Mouse (Mus musculus): Measurements from ENCODE around the gene Tent5b. TPM values are rescaled to one million over a fixed set of nuclear protein-coding genes. Genes with fewer than 3 reads are reported as not detected.

Gene Tent5b
- polyA plus RNA-seq, 1 experiment from 2014 or later = 1.6 TPM

DNA sequence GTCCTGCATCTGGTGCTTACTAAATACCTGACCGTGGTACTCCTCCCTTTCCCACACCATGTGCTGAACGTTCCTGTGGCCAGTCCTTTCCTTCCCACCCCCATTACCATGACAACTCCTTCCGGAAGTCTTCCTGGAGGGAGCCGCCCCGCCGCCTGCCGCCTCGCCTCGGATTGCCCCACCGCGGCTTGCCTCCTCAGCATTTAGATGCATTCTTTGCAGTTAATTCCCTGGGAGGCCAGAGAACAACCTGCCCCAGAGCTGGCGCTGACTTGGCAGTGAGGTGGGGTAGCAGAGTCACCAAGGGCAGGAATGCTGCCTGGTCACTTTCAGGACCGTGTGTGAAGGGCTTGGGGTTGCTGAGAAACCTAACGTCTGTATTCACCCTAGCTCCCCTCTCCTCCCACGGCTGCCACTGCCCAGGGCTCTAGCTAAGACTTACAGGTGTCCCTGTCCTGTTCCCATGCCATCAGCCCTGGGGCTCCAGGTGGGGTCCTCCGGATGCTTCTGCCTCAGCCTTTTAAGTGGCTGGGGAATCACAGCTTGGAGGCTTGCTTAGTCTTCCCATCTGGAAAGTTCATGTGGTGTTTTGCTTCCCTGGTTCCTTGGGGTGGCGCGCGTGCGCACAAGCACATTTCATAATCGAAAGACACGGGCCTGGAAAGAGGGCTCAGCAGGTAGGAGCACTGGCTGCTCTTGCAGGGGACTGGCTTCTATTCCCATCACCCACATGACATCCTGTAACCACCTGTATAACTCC lies 4.5 kb downstream of the Tent5b start:
- Histone ChIP-seq H3K4me3 (ENCODE audit: low read length) (peak overlapping the region; percentile 12; the same call in 1 of the 2 replicates), H3K9ac (replicated peaks; ENCODE audit: low read length) (peak overlapping the region; percentile 42), H3K4me1 (ENCODE audit: insufficient read depth, low read length) (peaks cover 25% of the 10 kb centered on the region), H3K4me2 (replicated peaks; ENCODE audit: low read depth, low read length) (peak overlapping the region; percentile 39), H3K27ac (ENCODE audit: low read length) (peak overlapping the region; percentile 40), H3K36me3 (ENCODE audit: insufficient read depth, low read length) (no peaks in the 10 kb centered on the region), H3K9me3 (ENCODE audit: low read length) (no peaks in the 10 kb centered on the region), H3K27me3 (ENCODE audit: insufficient read depth, low read length) (peaks cover 29% of the 10 kb centered on the region)
- peak; percentile 40; the same call in 1 of the 2 replicates for ATAC-seq (ENCODE audit: low FRiP score, low TSS enrichment)
- 11% methylated on average over 22 of the region's 22 CpGs for WGBS

DNA sequence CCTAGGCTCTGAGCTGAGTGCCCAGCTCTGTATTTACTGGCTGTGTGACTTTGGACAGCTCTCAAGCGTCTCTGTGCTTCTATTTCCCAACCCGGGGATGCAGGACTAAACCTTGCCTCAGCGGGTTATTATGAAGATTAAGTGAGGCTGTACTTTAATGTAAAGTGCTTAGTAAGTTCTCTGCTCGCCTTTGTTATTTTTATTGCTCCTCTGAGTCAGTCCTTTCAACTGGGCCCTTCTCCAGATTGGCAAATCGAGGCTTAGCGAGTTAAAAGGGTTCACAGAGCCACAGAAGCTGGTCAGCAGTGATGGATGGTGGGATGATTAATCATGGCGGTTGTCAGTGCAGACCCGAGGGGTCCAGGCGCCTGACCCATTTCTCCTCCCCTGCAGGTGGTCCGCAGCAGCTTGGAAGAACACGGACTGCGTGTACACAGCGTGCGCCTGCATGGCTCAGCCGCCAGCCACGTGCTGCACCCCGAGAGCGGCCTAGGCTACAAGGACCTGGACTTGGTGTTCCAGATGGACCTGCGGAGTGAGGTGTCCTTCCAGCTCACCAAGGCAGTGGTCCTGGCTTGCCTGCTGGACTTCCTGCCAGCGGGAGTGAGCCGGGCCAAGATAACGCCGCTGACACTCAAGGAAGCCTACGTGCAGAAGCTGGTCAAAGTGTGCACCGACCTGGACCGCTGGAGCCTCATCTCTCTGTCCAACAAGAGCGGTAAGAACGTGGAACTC lies 5.9 kb downstream of the Tent5b start:
- H3K4me3 ChIP-seq (ENCODE audit: low read length) = no peak overlapping the region
- H3K9me3 ChIP-seq (ENCODE audit: low read length) = no peaks in the 10 kb centered on the region
- ATAC-seq (ENCODE audit: low FRiP score, low TSS enrichment) = no peak
- H3K27me3 ChIP-seq (ENCODE audit: insufficient read depth, low read length) = peaks cover 20% of the 10 kb centered on the region
- no peaks in the 10 kb centered on the region for H3K36me3 ChIP-seq (ENCODE audit: insufficient read depth, low read length)
- H3K4me1 ChIP-seq (ENCODE audit: insufficient read depth, low read length) = peaks cover 18% of the 10 kb centered on the region
- H3K27ac ChIP-seq (ENCODE audit: low read length) = no peak overlapping the region
- no peak overlapping the region for H3K9ac ChIP-seq (replicated peaks; ENCODE audit: low read length)
- 84% methylated on average over 28 of the region's 28 CpGs for WGBS
- H3K4me2 ChIP-seq (replicated peaks; ENCODE audit: low read depth, low read length) = no peak overlapping the region

DNA sequence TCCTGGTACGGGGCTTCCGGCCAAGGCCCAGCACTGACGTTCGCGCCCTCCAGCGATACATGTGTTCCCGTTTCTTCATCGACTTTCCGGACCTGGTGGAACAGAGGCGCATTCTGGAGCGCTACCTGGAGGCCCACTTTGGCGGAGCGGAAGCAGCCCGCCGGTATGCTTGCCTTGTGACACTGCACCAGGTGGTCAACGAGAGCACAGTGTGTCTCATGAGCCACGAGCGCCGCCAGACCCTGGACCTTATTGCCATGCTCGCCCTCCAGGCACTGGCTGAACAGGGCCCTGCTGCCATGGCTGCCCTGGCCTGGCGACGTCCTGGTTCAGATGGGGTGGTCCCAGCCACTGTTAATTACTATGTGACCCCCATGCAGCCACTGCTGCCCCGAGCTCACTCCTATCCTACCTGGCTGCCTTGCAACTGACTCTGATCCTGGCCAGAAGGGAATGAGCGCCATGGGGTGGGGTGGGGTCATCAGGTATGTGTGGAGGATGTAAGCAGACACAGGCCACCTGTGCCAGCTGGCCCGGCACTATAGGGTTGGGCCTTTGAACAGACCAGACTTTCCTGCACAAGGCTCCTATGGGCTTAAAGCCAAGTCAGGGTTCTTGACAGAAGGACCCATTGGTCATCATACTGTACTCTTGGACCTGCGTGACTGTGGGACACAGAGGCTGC lies 6.9 kb downstream of the Tent5b start:
- WGBS = 95% methylated on average over 26 of the region's 26 CpGs
- no peak overlapping the region for H3K4me2 ChIP-seq (replicated peaks; ENCODE audit: low read depth, low read length)

DNA sequence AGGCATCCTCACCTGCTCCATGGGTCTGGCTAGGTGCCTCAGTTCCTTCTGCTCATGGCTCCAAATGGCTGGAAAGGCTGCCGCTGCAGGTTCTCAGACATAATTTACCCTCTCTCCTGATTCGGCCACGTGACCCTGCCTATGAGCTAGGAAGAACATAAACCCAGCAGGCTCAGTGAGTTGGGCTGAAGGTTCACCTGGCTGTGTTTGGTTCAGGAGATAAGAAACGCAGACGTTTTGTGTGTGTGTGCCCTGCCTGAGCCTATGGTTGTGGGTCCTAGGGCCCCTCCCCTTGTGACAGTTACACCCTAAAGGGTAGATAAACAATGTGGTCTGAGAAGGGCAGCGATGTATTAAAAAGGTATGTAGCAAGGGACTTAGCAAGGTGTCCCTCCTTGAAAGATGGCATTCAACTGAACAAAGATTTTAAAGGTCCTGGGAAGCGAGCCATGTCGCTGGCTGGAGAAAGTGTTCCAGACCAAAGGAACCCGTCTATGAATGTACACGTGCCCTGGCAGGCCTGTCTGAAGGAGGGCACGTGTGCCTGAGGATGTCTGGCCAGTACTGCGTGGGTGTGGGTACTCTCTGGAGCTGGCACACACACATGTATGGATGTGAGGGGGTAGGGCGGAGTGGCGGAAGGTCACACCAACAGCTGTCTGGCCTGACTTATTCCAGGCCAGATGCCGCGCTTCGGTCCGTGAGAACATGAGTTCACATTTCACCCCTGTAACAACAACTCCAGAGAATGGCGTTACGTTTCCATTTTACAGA lies 8.9 kb downstream of the Tent5b start:
- Histone ChIP-seq H3K27ac (ENCODE audit: low read length) (0 out of 2 replicates have a peak overlapping the region, but pooled peaks have one; percentile 6), H3K4me2 (replicated peaks; ENCODE audit: low read depth, low read length) (no peak overlapping the region), H3K4me1 (ENCODE audit: insufficient read depth, low read length) (peaks cover 21% of the 10 kb centered on the region), H3K9me3 (ENCODE audit: low read length) (no peaks in the 10 kb centered on the region), H3K4me3 (ENCODE audit: low read length) (no peak overlapping the region), H3K36me3 (ENCODE audit: insufficient read depth, low read length) (no peaks in the 10 kb centered on the region), H3K27me3 (ENCODE audit: insufficient read depth, low read length) (peaks cover 2% of the 10 kb centered on the region; the same call in 1 of the 2 replicates), H3K9ac (replicated peaks; ENCODE audit: low read length) (no peak overlapping the region)
- ATAC-seq (ENCODE audit: low FRiP score, low TSS enrichment) = no peak
- 60% methylated on average over 20 of the region's 20 CpGs for WGBS

More for the DNA sequence above, 6.9 kb downstream of the Tent5b start:
- Histone ChIP-seq H3K27ac (ENCODE audit: low read length) (no peak overlapping the region), H3K27me3 (ENCODE audit: insufficient read depth, low read length) (peaks cover 12% of the 10 kb centered on the region; the same call in 1 of the 2 replicates), H3K4me3 (ENCODE audit: low read length) (no peak overlapping the region), H3K4me1 (ENCODE audit: insufficient read depth, low read length) (peaks cover 20% of the 10 kb centered on the region), H3K36me3 (ENCODE audit: insufficient read depth, low read length) (no peaks in the 10 kb centered on the region), H3K9me3 (ENCODE audit: low read length) (no peaks in the 10 kb centered on the region), H3K9ac (replicated peaks; ENCODE audit: low read length) (no peak overlapping the region)
- no peak for ATAC-seq (ENCODE audit: low FRiP score, low TSS enrichment)

DNA sequence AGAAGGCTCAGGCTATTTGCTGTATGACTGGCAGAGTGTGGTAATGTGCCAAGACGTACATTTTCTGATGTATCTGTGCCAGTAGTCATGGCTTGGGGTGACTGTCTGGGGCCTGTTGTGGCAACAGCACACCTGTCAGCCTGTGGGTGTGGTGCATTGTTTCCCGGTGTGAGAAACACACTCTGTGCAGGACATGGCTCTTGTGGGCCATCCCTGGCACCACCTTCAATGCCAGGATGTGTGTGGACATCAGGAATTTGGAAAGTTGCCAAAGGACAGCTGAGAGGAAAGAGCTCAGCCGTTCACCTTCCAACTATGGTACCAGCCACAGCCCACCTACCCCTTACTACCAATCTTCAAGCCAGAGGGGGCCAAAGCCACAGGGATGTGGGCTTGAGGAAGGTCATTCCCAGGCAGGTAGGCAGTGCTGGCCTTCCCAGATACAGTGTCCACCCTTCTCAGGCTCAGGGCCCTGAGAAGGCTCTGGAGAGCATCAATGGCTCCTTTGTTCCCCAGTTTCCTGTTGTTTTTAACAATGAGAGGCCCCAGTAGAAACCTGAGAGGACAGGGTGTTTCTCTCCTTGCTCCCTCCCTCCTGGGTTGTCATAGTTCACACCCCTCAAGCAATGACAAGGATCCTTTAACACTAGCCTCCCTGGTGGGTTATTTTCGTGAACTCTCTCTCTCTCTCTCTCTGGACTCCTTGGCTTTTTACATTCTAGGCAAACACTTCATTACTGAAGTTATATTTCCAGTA lies 9.7 kb downstream of the Tent5b start:
- no peaks in the 10 kb centered on the region for H3K36me3 ChIP-seq (ENCODE audit: insufficient read depth, low read length)
- H3K4me3 ChIP-seq (ENCODE audit: low read length) = no peak overlapping the region
- H3K27me3 ChIP-seq (ENCODE audit: insufficient read depth, low read length) = no peaks in the 10 kb centered on the region
- 0 out of 2 replicates have a peak overlapping the region, but pooled peaks have one; percentile 6 for H3K27ac ChIP-seq (ENCODE audit: low read length)
- 41% methylated on average over 4 of the region's 4 CpGs for WGBS
- H3K4me1 ChIP-seq (ENCODE audit: insufficient read depth, low read length) = peaks cover 16% of the 10 kb centered on the region
- no peak for ATAC-seq (ENCODE audit: low FRiP score, low TSS enrichment)
- H3K9me3 ChIP-seq (ENCODE audit: low read length) = no peaks in the 10 kb centered on the region
- H3K9ac ChIP-seq (replicated peaks; ENCODE audit: low read length) = no peak overlapping the region
- no peak overlapping the region for H3K4me2 ChIP-seq (replicated peaks; ENCODE audit: low read depth, low read length)

DNA sequence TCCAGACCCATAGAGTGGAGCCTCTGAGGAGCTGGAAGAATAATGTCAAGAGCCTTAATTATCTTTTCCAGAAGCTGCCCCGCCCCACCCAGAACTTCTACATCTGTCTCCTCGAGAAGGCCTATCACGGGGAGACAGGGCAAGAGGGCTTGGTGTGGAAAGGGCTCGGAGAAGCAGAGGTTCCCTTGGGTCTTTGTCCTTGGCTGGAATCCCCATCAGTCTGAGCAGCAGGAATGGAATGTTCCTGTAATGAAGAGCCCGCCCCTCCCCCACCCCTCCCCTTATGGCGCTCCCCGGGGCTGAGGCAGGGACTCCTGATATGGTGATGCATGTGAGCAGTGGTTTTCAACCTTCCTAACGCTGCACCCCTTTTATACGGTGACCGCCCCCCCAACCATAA lies 11.9 kb downstream of the Tent5b start:
- no peak overlapping the region for H3K4me3 ChIP-seq (ENCODE audit: low read length)
- H3K36me3 ChIP-seq (ENCODE audit: insufficient read depth, low read length) = no peaks in the 10 kb centered on the region
- H3K4me1 ChIP-seq (ENCODE audit: insufficient read depth, low read length) = peaks cover 16% of the 10 kb centered on the region
- no peak overlapping the region for H3K9ac ChIP-seq (replicated peaks; ENCODE audit: low read length)
- WGBS = 33% methylated on average over 10 of the region's 10 CpGs
- H3K27me3 ChIP-seq (ENCODE audit: insufficient read depth, low read length) = peaks cover 21% of the 10 kb centered on the region
- no peaks in the 10 kb centered on the region for H3K9me3 ChIP-seq (ENCODE audit: low read length)
- no peak overlapping the region for H3K4me2 ChIP-seq (replicated peaks; ENCODE audit: low read depth, low read length)
- ATAC-seq (ENCODE audit: low FRiP score, low TSS enrichment) = 0 out of 2 replicates have a peak, but pooled peaks have one; percentile 14
- H3K27ac ChIP-seq (ENCODE audit: low read length) = no peak overlapping the region

DNA sequence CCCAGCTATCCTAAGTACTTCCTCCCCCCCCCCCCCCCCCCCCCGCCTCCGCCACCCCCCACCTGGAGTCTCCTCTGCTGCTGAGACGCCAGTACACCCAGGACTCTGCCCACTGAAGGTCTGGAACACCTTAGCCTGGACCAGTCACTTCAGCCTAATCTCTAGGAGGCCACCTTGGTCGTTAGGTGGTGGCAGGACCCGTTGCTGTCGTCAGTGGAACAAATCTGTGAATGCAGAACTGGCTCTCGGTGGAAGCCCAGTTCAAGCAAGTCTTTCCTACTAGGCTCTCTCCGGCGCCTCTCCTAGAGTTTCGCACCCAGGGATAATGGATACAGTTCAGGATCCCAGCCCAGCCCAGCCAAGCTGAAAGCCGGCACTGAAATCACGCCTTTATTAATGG lies 14.0 kb downstream of the Tent5b start:
- Histone ChIP-seq H3K27ac (ENCODE audit: low read length) (no peak overlapping the region), H3K9me3 (ENCODE audit: low read length) (no peaks in the 10 kb centered on the region), H3K27me3 (ENCODE audit: insufficient read depth, low read length) (peaks cover 42% of the 10 kb centered on the region), H3K9ac (replicated peaks; ENCODE audit: low read length) (peak overlapping the region; percentile 28; the same call in 1 of the 2 replicates), H3K4me1 (ENCODE audit: insufficient read depth, low read length) (peaks cover 27% of the 10 kb centered on the region), H3K4me3 (ENCODE audit: low read length) (peak overlapping the region; percentile 39), H3K4me2 (replicated peaks; ENCODE audit: low read depth, low read length) (peak overlapping the region; percentile 67), H3K36me3 (ENCODE audit: insufficient read depth, low read length) (no peaks in the 10 kb centered on the region)
- 18% methylated on average over 10 of the region's 12 CpGs for WGBS
- ATAC-seq (ENCODE audit: low FRiP score, low TSS enrichment) = no peak

DNA sequence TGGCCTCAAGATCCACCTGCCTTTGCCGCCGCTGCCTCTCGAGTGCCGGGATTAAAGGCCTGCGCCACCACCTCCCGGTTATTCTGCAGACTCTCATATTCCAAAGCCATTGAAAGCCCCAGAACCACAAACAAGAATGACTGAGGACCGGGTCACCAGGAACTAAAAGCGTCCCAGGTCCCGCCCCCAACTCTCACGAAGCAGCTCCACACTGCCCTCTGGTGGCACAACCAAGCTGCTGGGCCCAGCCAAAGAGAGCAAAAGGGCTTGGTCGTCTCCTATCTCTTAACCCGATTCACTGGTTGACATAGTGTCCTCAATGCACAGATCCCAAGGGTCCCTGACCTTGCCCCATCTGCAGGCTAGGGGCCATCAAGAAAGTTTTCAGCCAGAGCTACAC lies 14.5 kb downstream of the Tent5b start:
- H3K9me3 ChIP-seq (ENCODE audit: low read length) = no peaks in the 10 kb centered on the region
- WGBS = 0% methylated on average over 12 of the region's 12 CpGs
- H3K36me3 ChIP-seq (ENCODE audit: insufficient read depth, low read length) = no peaks in the 10 kb centered on the region
- peak overlapping the region; percentile 67 for H3K4me2 ChIP-seq (replicated peaks; ENCODE audit: low read depth, low read length)
- peaks cover 47% of the 10 kb centered on the region for H3K27me3 ChIP-seq (ENCODE audit: insufficient read depth, low read length)
- H3K27ac ChIP-seq (ENCODE audit: low read length) = no peak overlapping the region
- H3K9ac ChIP-seq (replicated peaks; ENCODE audit: low read length) = peak overlapping the region; percentile 28; the same call in 1 of the 2 replicates
- peaks cover 23% of the 10 kb centered on the region for H3K4me1 ChIP-seq (ENCODE audit: insufficient read depth, low read length)
- no peak for ATAC-seq (ENCODE audit: low FRiP score, low TSS enrichment)
- peak overlapping the region; percentile 39 for H3K4me3 ChIP-seq (ENCODE audit: low read length)
